Mouse (Mus musculus): Measurements from ENCODE around the gene Palm.

Palm gene

GRCm38 (mm10) chr10:79856704-79857451 is 63.5 kb downstream of the Palm start:
- no peak for DNase-seq

DNA sequence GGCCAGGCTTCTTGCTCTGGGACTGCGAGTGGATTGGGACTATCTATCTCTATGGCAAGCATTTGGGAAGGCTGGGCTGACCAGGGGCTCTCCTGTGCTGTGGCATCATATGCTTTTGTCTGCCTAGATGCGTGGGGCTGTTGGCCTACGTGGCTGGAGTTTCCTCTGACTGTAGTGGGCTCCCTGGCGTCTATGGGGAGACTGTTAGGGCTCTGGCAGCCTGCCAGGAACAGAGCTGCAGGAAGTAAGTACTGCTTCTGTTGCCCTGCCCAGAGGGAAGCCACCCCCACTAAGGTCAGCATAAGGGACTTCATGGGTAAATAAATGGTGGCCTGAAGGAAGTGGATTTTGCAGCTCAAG is 64.1 kb downstream of the Palm start:
- DNase-seq, result no peak

DNA sequence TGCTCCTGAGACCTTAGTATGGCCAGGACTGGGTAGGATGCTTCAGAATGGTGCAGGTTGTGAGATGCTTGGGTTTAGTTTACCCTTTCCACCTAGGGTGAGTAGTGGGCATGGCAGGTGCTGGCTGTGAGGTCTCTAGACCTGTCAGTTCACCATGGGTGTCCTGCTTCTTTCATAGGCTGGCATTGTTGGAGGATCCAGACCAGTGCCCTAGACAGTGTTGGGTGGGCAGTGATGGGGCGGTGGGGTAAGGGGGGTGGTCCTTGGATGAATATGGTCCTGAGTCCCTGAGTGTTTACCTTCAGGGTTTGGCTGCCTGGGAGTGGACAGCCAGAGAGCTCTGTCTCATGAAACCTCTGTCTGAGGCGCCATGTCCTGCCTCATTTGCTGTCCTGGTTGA is 64.5 kb downstream of the Palm start:
- no peak for DNase-seq

- peak; percentile 85 for DNase-seq
Measured at GRCm38 (mm10) chr10:79858416-79859074, 65.2 kb downstream of the Palm start.

DNA sequence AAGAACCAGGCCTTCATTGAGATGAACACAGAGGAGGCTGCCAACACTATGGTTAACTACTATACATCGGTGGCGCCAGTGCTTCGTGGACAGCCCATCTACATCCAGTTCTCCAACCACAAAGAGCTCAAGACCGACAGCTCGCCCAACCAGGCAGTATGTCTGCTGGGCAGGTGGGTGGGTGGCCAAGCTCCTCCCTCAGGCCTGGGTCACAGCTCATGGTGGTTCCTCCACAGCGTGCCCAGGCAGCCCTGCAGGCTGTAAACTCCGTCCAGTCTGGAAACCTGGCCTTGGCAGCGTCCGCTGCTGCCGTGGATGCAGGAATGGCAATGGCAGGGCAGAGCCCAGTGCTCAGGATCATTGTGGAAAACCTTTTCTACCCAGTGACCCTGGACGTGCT is 65.7 kb downstream of the Palm start:
- no peak for DNase-seq

GRCm38 (mm10) chr10:79860079-79860911 is 66.9 kb downstream of the Palm start:
- no peak for DNase-seq

- no peak for DNase-seq
Measured at GRCm38 (mm10) chr10:79861230-79862048, 68.1 kb downstream of the Palm start.

DNA sequence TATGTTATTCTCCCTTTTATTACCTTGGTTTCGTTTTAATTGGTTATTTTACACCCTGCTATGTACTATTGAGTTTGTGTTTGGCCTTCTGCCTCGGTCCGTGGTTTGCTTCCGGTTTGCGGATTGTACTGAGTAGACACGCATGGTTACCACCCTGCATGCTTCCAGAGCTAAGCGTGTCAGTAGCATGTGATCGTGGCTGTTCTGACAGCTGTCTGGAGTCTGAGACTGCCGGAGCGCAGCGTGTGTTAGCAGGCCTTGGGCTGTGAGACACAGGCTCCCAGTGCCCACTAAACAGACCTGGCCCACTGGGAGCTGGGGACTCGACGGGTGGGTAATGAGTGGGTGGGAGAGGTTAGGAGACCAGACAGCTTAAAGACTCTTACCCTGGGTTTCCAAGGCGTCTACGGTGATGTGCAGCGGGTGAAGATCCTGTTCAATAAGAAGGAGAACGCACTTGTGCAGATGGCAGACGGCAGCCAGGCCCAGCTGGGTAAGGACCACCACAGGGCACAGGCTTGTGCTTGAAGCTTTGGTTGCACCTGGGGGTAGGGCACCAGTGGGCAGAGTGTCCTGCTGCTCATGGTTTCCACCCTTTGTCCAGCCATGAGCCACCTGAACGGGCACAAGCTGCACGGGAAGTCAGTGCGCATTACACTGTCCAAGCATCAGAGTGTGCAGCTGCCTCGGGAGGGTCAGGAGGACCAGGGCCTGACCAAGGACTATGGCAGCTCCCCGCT is 68.8 kb downstream of the Palm start:
- no peak for DNase-seq

DNA sequence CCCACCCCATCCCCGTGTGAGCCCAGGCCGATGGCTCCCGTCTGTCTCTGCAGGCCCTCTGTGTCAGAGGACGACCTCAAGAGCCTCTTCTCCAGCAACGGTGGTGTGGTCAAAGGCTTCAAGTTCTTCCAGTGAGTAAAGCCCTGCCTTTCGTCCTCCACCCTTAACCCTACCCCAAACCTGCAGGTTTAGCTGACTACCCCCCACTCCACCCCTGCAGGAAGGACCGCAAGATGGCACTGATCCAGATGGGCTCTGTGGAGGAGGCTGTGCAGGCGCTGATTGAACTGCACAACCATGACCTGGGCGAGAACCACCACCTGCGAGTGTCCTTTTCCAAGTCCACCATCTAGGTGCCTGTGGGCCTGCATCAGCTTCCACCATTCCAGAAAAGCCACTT is 69.6 kb downstream of the Palm start:
- no peak for DNase-seq

GRCm38 (mm10) chr10:79864351-79865188 is 71.2 kb downstream of the Palm start:
- no peak for DNase-seq

DNA sequence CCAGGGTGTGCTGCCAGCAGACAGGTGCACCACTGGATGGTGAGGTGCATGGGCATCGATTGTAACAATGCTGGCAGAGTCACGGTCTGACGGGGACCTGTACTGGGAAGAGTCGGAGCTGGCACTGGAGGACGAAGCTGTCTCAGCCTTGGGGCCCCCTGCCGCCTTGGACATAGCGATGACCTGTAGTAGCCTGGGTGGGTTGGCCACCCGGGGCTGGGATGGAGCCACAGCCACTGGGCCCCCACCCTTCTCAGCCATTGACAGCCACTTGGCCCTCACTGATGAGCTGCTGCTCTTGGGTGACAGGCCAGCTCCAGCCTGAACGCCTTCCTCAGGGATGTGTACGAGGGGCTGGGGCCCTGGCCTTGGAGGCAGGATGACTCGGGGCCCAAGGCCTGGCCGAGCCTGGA is 71.8 kb downstream of the Palm start:
- no peak for DNase-seq

GRCm38 (mm10) chr10:79865801-79866295 is 72.5 kb downstream of the Palm start:
- no peak for DNase-seq

GRCm38 (mm10) chr10:79866601-79867000 is 73.2 kb downstream of the Palm start:
- no peak for DNase-seq
